Mouse (Mus musculus): ENCODE measurements around the gene Rhox7b. TPM values are rescaled to one million over a fixed set of nuclear protein-coding genes. Genes with fewer than 3 reads are reported as not detected.
"Not testable (repeated sequence)": the region's sequence is repeated elsewhere in the genome, so short reads cannot be mapped to it uniquely, and the experiment has no call there.

Rhox7b gene
- polyA plus RNA-seq (2012; rRNA removed) = not detected in 2 replicates

DNA sequence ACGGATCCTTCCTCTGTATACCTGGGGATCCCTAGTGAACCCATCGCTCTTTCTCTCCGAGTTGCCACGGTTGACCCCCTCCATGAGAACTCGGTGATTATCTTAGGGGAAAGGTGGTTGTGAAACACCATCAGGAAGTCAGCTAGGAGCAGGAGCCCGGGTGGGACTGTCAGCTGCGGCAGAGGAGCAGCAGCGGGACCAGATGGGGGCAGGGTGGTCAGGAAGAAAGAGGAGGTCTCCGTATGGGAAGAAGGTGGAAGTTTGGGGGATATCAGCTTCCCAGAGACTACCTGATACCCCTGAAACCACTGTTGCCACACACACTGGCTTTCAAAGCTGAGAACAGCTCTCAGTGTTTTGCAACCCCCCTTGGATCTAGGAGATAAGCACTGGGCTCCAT lies at the start of gene Rhox7b:
TSS of gene Rhox7b (minus strand) at position 101 of the 400 bp plus-strand sequence.
- DNase-seq (ENCODE audit: low read depth in 1 of 2, low spot score in 2 of 2); H3K36me3 ChIP-seq (ENCODE audit: control insufficient read depth, insufficient read depth, low read length); H3K27me3 ChIP-seq (ENCODE audit: control insufficient read depth, insufficient read depth, low read length); H3K4me3 ChIP-seq (ENCODE audit: extremely low read depth, insufficient read depth, insufficient read length); H3K4me1 ChIP-seq (ENCODE audit: control insufficient read depth, insufficient read depth, insufficient read length); H3K27ac ChIP-seq (ENCODE audit: insufficient read depth, low read length): not testable (repeated sequence)
- 76% methylated on average over 9 of the region's 9 CpGs for WGBS

DNA sequence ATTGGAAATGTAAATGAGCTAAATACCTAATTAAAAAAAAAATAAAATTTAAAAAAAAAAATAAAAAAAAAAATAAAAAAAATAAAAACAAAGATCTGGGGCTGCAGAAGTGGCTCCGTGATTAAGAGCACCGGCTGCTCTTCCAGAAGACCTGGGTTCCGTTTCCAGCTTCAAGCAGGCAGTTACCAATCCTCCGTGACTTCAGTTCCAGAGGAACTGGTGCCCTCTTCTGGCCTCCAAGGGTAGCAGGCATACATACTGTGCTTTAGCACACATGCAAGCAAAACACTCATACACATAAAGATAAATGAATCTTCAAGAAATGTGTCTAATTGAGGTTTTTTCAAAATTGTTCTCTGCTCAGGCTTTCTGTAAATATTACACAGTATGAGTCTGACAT lies 19.3 kb upstream of the Rhox7b start:
- Histone ChIP-seq H3K27me3 (ENCODE audit: control insufficient read depth, insufficient read depth, low read length) (no peaks in the 10 kb centered on the region), H3K4me3 (ENCODE audit: extremely low read depth, insufficient read depth, insufficient read length) (no peak overlapping the region), H3K36me3 (ENCODE audit: control insufficient read depth, insufficient read depth, low read length) (no peaks in the 10 kb centered on the region), H3K4me1 (ENCODE audit: control insufficient read depth, insufficient read depth, insufficient read length) (no peaks in the 10 kb centered on the region), H3K27ac (ENCODE audit: insufficient read depth, low read length) (no peak overlapping the region)
- TF ChIP-seq CTCF (IDR thresholded peaks at IDR 0.05; ENCODE audit: extremely low read depth, insufficient read depth, insufficient read length, insufficient replicate concordance) = no peak
- no peak for TF ChIP-seq POLR2A (IDR thresholded peaks at IDR 0.05; ENCODE audit: low read depth, low read length)
- DNase-seq (ENCODE audit: low read depth in 1 of 2, low spot score in 2 of 2) = no peak
- 72% methylated on average over 4 of the region's 4 CpGs for WGBS

DNA sequence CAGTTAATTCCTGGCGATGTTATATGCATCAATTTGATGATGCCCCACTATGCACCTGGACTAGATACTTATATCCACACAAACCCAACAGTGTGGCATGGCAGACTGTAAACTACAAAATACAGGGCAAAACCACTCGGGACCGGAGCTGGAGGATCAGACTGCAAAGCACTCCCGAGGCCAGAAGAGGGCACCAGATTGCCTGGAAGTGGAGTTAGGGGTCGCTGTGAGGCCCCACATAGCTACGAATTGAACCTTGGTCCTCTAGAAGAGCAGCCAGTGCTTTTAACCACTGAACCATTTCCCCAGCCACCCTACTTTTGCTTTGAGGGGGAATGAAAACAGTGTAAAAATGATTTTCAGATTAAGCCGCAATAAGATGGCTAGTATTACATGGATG lies 11.5 kb upstream of the Rhox7b start:
- WGBS = 52% methylated on average over 7 of the region's 7 CpGs
- Histone ChIP-seq H3K27me3 (ENCODE audit: control insufficient read depth, insufficient read depth, low read length) (no peaks in the 10 kb centered on the region), H3K36me3 (ENCODE audit: control insufficient read depth, insufficient read depth, low read length) (no peaks in the 10 kb centered on the region), H3K4me3 (ENCODE audit: extremely low read depth, insufficient read depth, insufficient read length) (no peak overlapping the region), H3K4me1 (ENCODE audit: control insufficient read depth, insufficient read depth, insufficient read length) (no peaks in the 10 kb centered on the region), H3K27ac (ENCODE audit: insufficient read depth, low read length) (no peak overlapping the region)
- no peak for TF ChIP-seq CTCF (IDR thresholded peaks at IDR 0.05; ENCODE audit: extremely low read depth, insufficient read depth, insufficient read length, insufficient replicate concordance)
- no peak for TF ChIP-seq POLR2A (IDR thresholded peaks at IDR 0.05; ENCODE audit: low read depth, low read length)
- no peak for DNase-seq (ENCODE audit: low read depth in 1 of 2, low spot score in 2 of 2)

DNA sequence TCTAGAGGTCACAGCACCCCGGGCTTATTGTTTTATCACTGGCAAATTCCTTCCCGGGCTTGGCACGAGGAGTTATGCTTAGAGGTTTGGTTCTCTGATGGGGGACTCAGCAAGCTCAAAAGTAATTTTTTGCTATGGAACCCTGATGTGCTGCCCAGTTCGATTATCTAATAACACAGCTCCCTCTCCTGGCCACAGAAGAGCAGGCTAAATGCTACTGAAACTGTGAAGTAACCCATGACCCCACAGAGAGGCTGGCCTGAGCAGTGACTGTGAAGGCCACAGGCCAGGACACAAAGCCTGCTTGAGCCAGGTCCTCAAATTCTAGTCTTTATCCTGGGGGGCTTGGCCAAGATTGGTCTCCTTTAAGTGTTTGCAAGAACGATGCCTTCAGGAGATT lies 6.7 kb upstream of the Rhox7b start:
- H3K27ac ChIP-seq (ENCODE audit: insufficient read depth, low read length) = no peak overlapping the region
- no peaks in the 10 kb centered on the region for H3K4me1 ChIP-seq (ENCODE audit: control insufficient read depth, insufficient read depth, insufficient read length)
- no peaks in the 10 kb centered on the region for H3K27me3 ChIP-seq (ENCODE audit: control insufficient read depth, insufficient read depth, low read length)
- TF ChIP-seq POLR2A (IDR thresholded peaks at IDR 0.05; ENCODE audit: low read depth, low read length) = no peak
- no peak for TF ChIP-seq CTCF (IDR thresholded peaks at IDR 0.05; ENCODE audit: extremely low read depth, insufficient read depth, insufficient read length, insufficient replicate concordance)
- DNase-seq (ENCODE audit: low read depth in 1 of 2, low spot score in 2 of 2) = no peak
- H3K4me3 ChIP-seq (ENCODE audit: extremely low read depth, insufficient read depth, insufficient read length) = no peak overlapping the region
- no peaks in the 10 kb centered on the region for H3K36me3 ChIP-seq (ENCODE audit: control insufficient read depth, insufficient read depth, low read length)
- WGBS = 74% methylated on average over 5 of the region's 5 CpGs

DNA sequence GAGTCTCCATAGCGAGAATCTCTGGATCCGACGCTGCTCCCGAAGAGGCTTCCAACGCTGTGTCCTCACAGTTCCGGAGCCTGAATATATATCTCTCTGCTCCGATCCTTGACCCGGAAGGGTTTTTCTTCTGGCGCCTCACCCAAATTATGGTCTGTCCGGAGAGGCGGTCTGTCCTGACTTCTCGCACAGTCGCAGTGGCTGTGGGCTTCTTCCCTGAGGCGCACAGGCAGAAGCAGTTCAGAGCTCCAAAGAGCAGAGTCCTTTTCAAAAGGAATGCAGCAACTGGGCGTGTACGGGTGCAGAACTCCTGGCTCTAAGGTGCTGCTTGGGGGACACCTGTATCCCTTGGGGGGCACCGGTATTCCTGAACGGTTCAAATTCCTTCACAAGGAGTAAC lies 4.6 kb upstream of the Rhox7b start, which contains the start of gene Rhox9:
TSS of gene Rhox9 (minus strand) at position 101 of the 400 bp plus-strand sequence.
- H3K36me3 ChIP-seq (ENCODE audit: control insufficient read depth, insufficient read depth, low read length); DNase-seq (ENCODE audit: low read depth in 1 of 2, low spot score in 2 of 2); H3K27ac ChIP-seq (ENCODE audit: insufficient read depth, low read length); H3K27me3 ChIP-seq (ENCODE audit: control insufficient read depth, insufficient read depth, low read length); H3K4me1 ChIP-seq (ENCODE audit: control insufficient read depth, insufficient read depth, insufficient read length); H3K4me3 ChIP-seq (ENCODE audit: extremely low read depth, insufficient read depth, insufficient read length): not testable (repeated sequence)
- 90% methylated on average over 10 of the region's 18 CpGs for WGBS

DNA sequence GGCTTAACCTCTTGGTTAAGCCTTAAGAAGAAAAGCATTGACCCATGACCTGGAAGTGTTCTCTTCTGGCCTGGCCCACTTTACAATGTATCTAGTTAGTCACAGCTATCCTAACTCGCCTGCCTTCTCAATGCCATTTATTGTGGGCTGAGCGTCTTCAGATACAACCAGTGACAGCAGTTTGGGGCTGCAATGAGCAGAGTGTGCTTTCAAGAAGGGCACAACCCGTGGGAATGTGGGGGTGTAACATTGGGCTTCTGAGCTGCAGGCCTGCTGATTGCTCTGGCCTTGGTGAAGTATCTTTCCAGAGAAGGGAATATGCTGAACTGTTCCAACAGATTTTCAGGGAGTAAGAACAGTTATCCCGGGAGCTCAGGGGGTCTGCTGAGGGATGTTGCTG lies 18.2 kb downstream of the Rhox7b start, which contains the start of gene Rhox8:
TSS of gene Rhox8 (minus strand) at position 101 of the 400 bp plus-strand sequence.
- H3K4me3 ChIP-seq (ENCODE audit: extremely low read depth, insufficient read depth, insufficient read length) = no peak within 1 kb of the TSS
- TF ChIP-seq POLR2A (IDR thresholded peaks at IDR 0.05; ENCODE audit: low read depth, low read length) = no peak
- TF ChIP-seq CTCF (IDR thresholded peaks at IDR 0.05; ENCODE audit: extremely low read depth, insufficient read depth, insufficient read length, insufficient replicate concordance) = no peak
- H3K4me1 ChIP-seq (ENCODE audit: control insufficient read depth, insufficient read depth, insufficient read length) = no peaks in the 10 kb centered on the region
- WGBS = 81% methylated on average over 4 of the region's 4 CpGs
- no peak within 1 kb of the TSS for H3K27ac ChIP-seq (ENCODE audit: insufficient read depth, low read length)
- no peak for DNase-seq (ENCODE audit: low read depth in 1 of 2, low spot score in 2 of 2)
- H3K36me3 ChIP-seq (ENCODE audit: control insufficient read depth, insufficient read depth, low read length) = no peaks in the 10 kb centered on the region
- H3K27me3 ChIP-seq (ENCODE audit: control insufficient read depth, insufficient read depth, low read length) = no peaks in the 10 kb centered on the region

DNA sequence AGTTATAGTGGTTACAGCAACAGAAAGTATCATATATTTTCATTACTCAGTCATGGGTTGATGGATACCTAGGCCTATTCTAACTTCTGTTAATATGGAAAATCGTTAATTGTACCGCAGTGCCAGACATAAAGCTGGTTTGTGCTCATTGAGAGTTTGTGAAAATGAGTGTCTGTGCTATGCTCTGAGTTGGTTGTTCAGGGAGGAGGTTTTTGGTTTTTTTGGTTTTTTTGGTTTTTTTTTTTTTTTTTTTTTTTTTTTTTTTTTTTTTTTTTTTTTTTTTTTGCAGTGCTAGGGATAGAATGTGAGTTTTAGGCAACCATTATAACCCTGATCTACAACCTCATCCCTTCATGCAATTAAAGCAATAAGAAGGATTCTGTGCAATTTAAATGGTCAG lies 25.4 kb downstream of the Rhox7b start:
- Histone ChIP-seq H3K27ac (ENCODE audit: insufficient read depth, low read length) (no peak overlapping the region), H3K4me3 (ENCODE audit: extremely low read depth, insufficient read depth, insufficient read length) (no peak overlapping the region), H3K36me3 (ENCODE audit: control insufficient read depth, insufficient read depth, low read length) (no peaks in the 10 kb centered on the region), H3K4me1 (ENCODE audit: control insufficient read depth, insufficient read depth, insufficient read length) (no peaks in the 10 kb centered on the region), H3K27me3 (ENCODE audit: control insufficient read depth, insufficient read depth, low read length) (no peaks in the 10 kb centered on the region)
- WGBS = 89% methylated on average over 2 of the region's 2 CpGs
- TF ChIP-seq CTCF (IDR thresholded peaks at IDR 0.05; ENCODE audit: extremely low read depth, insufficient read depth, insufficient read length, insufficient replicate concordance) = no peak
- TF ChIP-seq POLR2A (IDR thresholded peaks at IDR 0.05; ENCODE audit: low read depth, low read length) = no peak
- DNase-seq (ENCODE audit: low read depth in 1 of 2, low spot score in 2 of 2) = no peak

Other genes starting within 250 kb of the Rhox7b start
- gene Rhox4g, start 245.9 kb downstream of the Rhox7b start, polyA plus RNA-seq (2012; rRNA removed) = not detected in 2 replicates
- gene Rhox3h, start 228.5 kb downstream of the Rhox7b start, polyA plus RNA-seq (2012; rRNA removed) = not detected in 2 replicates
- not detected in 2 replicates for gene Rhox2h, start 224.0 kb downstream of the Rhox7b start, polyA plus RNA-seq (2012; rRNA removed)
- not detected in 2 replicates for gene Rhox5, start 92.4 kb downstream of the Rhox7b start, polyA plus RNA-seq (2012; rRNA removed)
- gene Rhox6, start 70.3 kb downstream of the Rhox7b start, polyA plus RNA-seq (2012; rRNA removed) = not detected in 2 replicates
- gene Rhox7a, start 65.5 kb downstream of the Rhox7b start, polyA plus RNA-seq (2012; rRNA removed) = not detected in 2 replicates
- gene Rhox8, start 18.3 kb downstream of the Rhox7b start, polyA plus RNA-seq (2012; rRNA removed) = not detected in 2 replicates
- gene Rhox9, start 4.5 kb upstream of the Rhox7b start, polyA plus RNA-seq (2012; rRNA removed) = not detected in 2 replicates
- not detected in 2 replicates for gene Btg1-ps1, start 121.6 kb upstream of the Rhox7b start, polyA plus RNA-seq (2012; rRNA removed)
- gene Btg1-ps2, start 145.9 kb upstream of the Rhox7b start, polyA plus RNA-seq (2012; rRNA removed) = 0.52 and 1.8 TPM in 2 replicates
- gene Rhox10, start 169.2 kb upstream of the Rhox7b start, polyA plus RNA-seq (2012; rRNA removed) = not detected in 2 replicates
- not detected in 2 replicates for gene Rhox11, start 187.9 kb upstream of the Rhox7b start, polyA plus RNA-seq (2012; rRNA removed)
- not detected in 2 replicates for gene Rhox12, start 213.7 kb upstream of the Rhox7b start, polyA plus RNA-seq (2012; rRNA removed)
- gene Rhox13, start 224.0 kb upstream of the Rhox7b start, polyA plus RNA-seq (2012; rRNA removed) = not detected in 2 replicates

Measured in spleen, adult 2 months (tissue).